In the genomic region with DNA sequence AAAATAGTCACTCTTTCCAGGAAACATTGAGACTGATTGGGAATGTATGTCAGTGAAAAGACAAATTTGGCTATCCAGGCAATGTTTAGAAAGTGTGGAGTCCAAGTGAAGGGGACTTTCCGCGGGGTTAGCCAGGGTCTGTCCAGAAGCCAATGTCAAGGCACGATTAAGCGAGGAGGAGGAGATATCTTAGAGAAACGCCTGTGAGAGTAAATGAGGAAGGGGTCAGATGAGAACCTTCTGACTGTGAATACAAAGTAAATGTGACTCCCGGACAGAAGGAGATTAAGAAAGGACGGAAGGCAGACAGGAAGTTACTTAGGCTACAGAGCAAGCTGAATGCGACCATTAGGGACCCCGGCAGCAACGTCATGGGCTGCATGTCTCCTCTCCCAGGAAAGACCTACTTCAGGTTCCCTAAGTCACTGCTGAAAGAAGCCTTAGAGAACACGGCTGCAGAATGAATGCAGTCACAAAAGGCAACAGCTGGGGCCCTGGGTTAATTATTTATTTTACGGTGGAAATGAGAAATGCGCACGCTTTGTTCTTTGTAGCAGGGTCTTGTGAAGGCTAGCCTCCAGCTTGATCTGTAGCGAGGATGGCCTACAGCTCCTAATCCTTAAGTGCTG, we compare ENCODE assay signal across 11 mouse cellular contexts. TPM values are rescaled to one million over a fixed set of nuclear protein-coding genes. Genes with fewer than 3 reads are reported as not detected.
DNase-seq lines count a peak whose midpoint lies in the region; ATAC-seq and TF ChIP-seq lines count a peak whose summit lies in the region.
"Had no signal": no experiment of that assay in that cellular context is flagged by ENCODE, and none has a peak within 500 bp of the region (broad histone marks: within the 10 kb centered on the region; RNA-seq: fewer than 3 reads in every experiment).

No protein-coding gene starts in this region.

- no peak overlapping the region for H3K4me2 ChIP-seq in midbrain, embryonic 14.5 days (ENCODE audit: low read length)
- H3K4me2 ChIP-seq in midbrain, postnatal 0 days (ENCODE audit: low read depth, low read length, poor library complexity, severe bottlenecking) = no peak overlapping the region
- H3K4me2 ChIP-seq in liver, embryonic 11.5 days = peak overlapping the region; percentile 39
- H3K4me2 ChIP-seq in stomach, postnatal 0 days (replicated peaks; ENCODE audit: low read depth) = peak overlapping the region; percentile 42

- no peak for TF ChIP-seq CTCF in midbrain, postnatal 0 days (IDR thresholded peaks at IDR 0.05)
- TF ChIP-seq CTCF in stomach, postnatal 0 days (IDR thresholded peaks at IDR 0.05; ENCODE audit: low read depth) = no peak

- WGBS in midbrain, embryonic 14.5 days = 64% methylated on average over 15 of the region's 15 CpGs
- WGBS in midbrain, postnatal 0 days = 65% methylated on average over 15 of the region's 15 CpGs
- WGBS in liver, embryonic 11.5 days = 47% methylated on average over 15 of the region's 15 CpGs
- 22% methylated on average over 15 of the region's 15 CpGs for WGBS in stomach, postnatal 0 days

- no peaks in the 10 kb centered on the region for H3K36me3 ChIP-seq in midbrain, embryonic 14.5 days (ENCODE audit: control insufficient read depth, insufficient read depth, low read length)
- H3K36me3 ChIP-seq in midbrain, postnatal 0 days (ENCODE audit: insufficient read depth, low read length) = no peaks in the 10 kb centered on the region
- H3K36me3 ChIP-seq in liver, embryonic 11.5 days (ENCODE audit: control insufficient read depth, insufficient read depth, low read length) = no peaks in the 10 kb centered on the region
- no peaks in the 10 kb centered on the region for H3K36me3 ChIP-seq in stomach, postnatal 0 days (ENCODE audit: control insufficient read depth, insufficient read depth, low read length)
- H3K36me3 ChIP-seq: midbrain, embryonic 10.5 days had no signal

- ATAC-seq in midbrain, embryonic 14.5 days (ENCODE audit: low FRiP score, low TSS enrichment) = no peak
- ATAC-seq in midbrain, postnatal 0 days (ENCODE audit: low FRiP score) = no peak
- no peak for ATAC-seq in liver, embryonic 11.5 days (replicated peaks; ENCODE audit: low FRiP score)
- ATAC-seq in stomach, postnatal 0 days (ENCODE audit: low FRiP score, low TSS enrichment) = peak; percentile 62
- no peak for ATAC-seq in inflammation-experienced regulatory T-cells, adult 6 months

- no peaks in the 10 kb centered on the region for H3K9me3 ChIP-seq in midbrain, embryonic 14.5 days (ENCODE audit: control insufficient read depth, low read length)
- no peaks in the 10 kb centered on the region for H3K9me3 ChIP-seq in midbrain, postnatal 0 days (ENCODE audit: low read length)
- no peaks in the 10 kb centered on the region for H3K9me3 ChIP-seq in liver, embryonic 11.5 days (ENCODE audit: control insufficient read depth, low read length)
- H3K9me3 ChIP-seq in stomach, postnatal 0 days (ENCODE audit: control insufficient read depth, low read length) = no peaks in the 10 kb centered on the region
- H3K9me3 ChIP-seq: midbrain, embryonic 10.5 days had no signal

- no peak overlapping the region for H3K4me3 ChIP-seq in midbrain, embryonic 14.5 days (replicated peaks; ENCODE audit: low read depth, low read length)
- no peak overlapping the region for H3K4me3 ChIP-seq in midbrain, postnatal 0 days (ENCODE audit: low read depth, low read length)
- no peak overlapping the region for H3K4me3 ChIP-seq in liver, embryonic 11.5 days (ENCODE audit: low read depth, low read length)
- H3K4me3 ChIP-seq in stomach, postnatal 0 days (ENCODE audit: low read depth, low read length) = no peak overlapping the region; the same call in 1 of the 2 replicates
- H3K4me3 ChIP-seq: midbrain, embryonic 10.5 days had no signal

- H3K27ac ChIP-seq in midbrain, embryonic 14.5 days (replicated peaks; ENCODE audit: low read depth, low read length) = no peak overlapping the region
- H3K27ac ChIP-seq in midbrain, postnatal 0 days (ENCODE audit: low read depth, low read length) = no peak overlapping the region
- H3K27ac ChIP-seq in liver, embryonic 11.5 days (ENCODE audit: low read depth, low read length) = no peak overlapping the region
- peak overlapping the region; percentile 46 for H3K27ac ChIP-seq in stomach, postnatal 0 days (replicated peaks)
- H3K27ac ChIP-seq: midbrain, embryonic 10.5 days had no signal

- DNase-seq in embryo, embryonic 11 days = peak; percentile 7
- no peak for DNase-seq in embryo, embryonic 9.5 days (ENCODE audit: extremely low spot score)
- DNase-seq in midbrain, embryonic 14.5 days = peak; percentile 23
- no peak for DNase-seq in midbrain, postnatal 0 days (ENCODE audit: low spot score)
- no peak for DNase-seq in liver, embryonic 11.5 days (ENCODE audit: low spot score)
- peak; percentile 38 for DNase-seq in stomach, postnatal 0 days (ENCODE audit: low spot score)
- no peak for DNase-seq in frontal cortex, postnatal 14 days (ENCODE audit: low spot score in 2 of 2)
- DNase-seq: adrenal gland, postnatal 14 days; cerebellum, adult 2 months had no signal

- no peak for TF ChIP-seq EP300 in stomach, postnatal 0 days (optimal IDR thresholded peaks at IDR 0.05)

- no peak overlapping the region for H3K9ac ChIP-seq in midbrain, embryonic 14.5 days (replicated peaks; ENCODE audit: low read length)
- H3K9ac ChIP-seq in midbrain, postnatal 0 days (replicated peaks; ENCODE audit: low read length, poor library complexity, severe bottlenecking) = no peak overlapping the region
- no peak overlapping the region for H3K9ac ChIP-seq in liver, embryonic 11.5 days (ENCODE audit: low read depth, low read length)
- peak overlapping the region; percentile 43; the same call in 1 of the 2 replicates for H3K9ac ChIP-seq in stomach, postnatal 0 days (ENCODE audit: low read length)

- H3K27me3 ChIP-seq in midbrain, embryonic 14.5 days (ENCODE audit: control insufficient read depth, insufficient read depth, low read length) = no peaks in the 10 kb centered on the region
- H3K27me3 ChIP-seq in midbrain, postnatal 0 days (ENCODE audit: insufficient read depth, low read length) = no peaks in the 10 kb centered on the region
- H3K27me3 ChIP-seq in liver, embryonic 11.5 days (replicated peaks; ENCODE audit: control insufficient read depth, insufficient read depth, low read length) = no peaks in the 10 kb centered on the region
- no peaks in the 10 kb centered on the region for H3K27me3 ChIP-seq in stomach, postnatal 0 days (ENCODE audit: control insufficient read depth, insufficient read depth, low read length)

- no peaks in the 10 kb centered on the region for H3K4me1 ChIP-seq in midbrain, embryonic 14.5 days (ENCODE audit: control insufficient read depth, insufficient read depth, low read length)
- no peaks in the 10 kb centered on the region for H3K4me1 ChIP-seq in midbrain, postnatal 0 days (ENCODE audit: insufficient read depth, low read length)
- 0 out of 2 replicates have a peak, but pooled peaks cover 4% of the 10 kb centered on the region for H3K4me1 ChIP-seq in liver, embryonic 11.5 days (replicated peaks; ENCODE audit: control insufficient read depth, insufficient read depth, low read length)
- 0 out of 2 replicates have a peak, but pooled peaks cover 4% of the 10 kb centered on the region for H3K4me1 ChIP-seq in stomach, postnatal 0 days (replicated peaks; ENCODE audit: control insufficient read depth, insufficient read depth)

RNA-seq across cellular contexts. Expression of a gene that starts 11.1 kb away (rescaled TPM):
- 25.8 and 26.8 TPM in 2 replicates for polyA plus RNA-seq in midbrain, embryonic 14.5 days (2014; fragmentation: Nextera tagmentation; extraction: Ambion mirVana)
- 50.7 and 58.1 TPM in 2 replicates for total RNA-seq in midbrain, postnatal 0 days (2014; rRNA removed)
- polyA plus RNA-seq in midbrain, postnatal 0 days (2015; fragmentation: Nextera tagmentation; extraction: Ambion mirVana) = 32.5 and 33.5 TPM in 2 replicates
- 8.7 and 10.2 TPM in 2 replicates for polyA plus RNA-seq in liver, embryonic 11.5 days (2014; fragmentation: Nextera tagmentation; extraction: Ambion mirVana)
- 28.7 and 29.9 TPM in 2 replicates for polyA plus RNA-seq in stomach, postnatal 0 days (2015; fragmentation: Nextera tagmentation; extraction: Ambion mirVana)
- 1 to 10 TPM; 5.1 to 8.3 (median 8.1) TPM for polyA plus RNA-seq in inflammation-experienced regulatory T-cells, adult 6 months (2017; shearing (Covaris generic))

RNA-seq across cellular contexts. Expression of a gene that starts 28.1 kb away (rescaled TPM):
- polyA plus RNA-seq in midbrain, embryonic 14.5 days (2014; fragmentation: Nextera tagmentation; extraction: Ambion mirVana) = 7.2 and 12.5 TPM in 2 replicates
- total RNA-seq in midbrain, postnatal 0 days (2014; rRNA removed) = 38.5 and 42.0 TPM in 2 replicates
- 3.3 and 4.1 TPM in 2 replicates for polyA plus RNA-seq in midbrain, postnatal 0 days (2015; fragmentation: Nextera tagmentation; extraction: Ambion mirVana)
- polyA plus RNA-seq in liver, embryonic 11.5 days (2014; fragmentation: Nextera tagmentation; extraction: Ambion mirVana) = 4.7 and 4.9 TPM in 2 replicates
- polyA plus RNA-seq in stomach, postnatal 0 days (2015; fragmentation: Nextera tagmentation; extraction: Ambion mirVana) = 3.0 and 3.5 TPM in 2 replicates
- polyA plus RNA-seq in inflammation-experienced regulatory T-cells, adult 6 months (2017; shearing (Covaris generic)) = 10 to 100 TPM; 10.5 to 12.3 (median 11.7) TPM

Comparison
In these comparisons a context has a peak if more than half of its experiments do, and no peak if none do; other contexts are left out.
1. DNase-seq: peak in embryo, embryonic 11 days (single experiment), midbrain, embryonic 14.5 days (single experiment) and stomach, postnatal 0 days (single experiment); none in embryo, embryonic 9.5 days (single experiment), midbrain, postnatal 0 days (single experiment), liver, embryonic 11.5 days (single experiment) and frontal cortex, postnatal 14 days (0 of 2).
2. H3K4me2 ChIP-seq: peak in liver, embryonic 11.5 days (single experiment) and stomach, postnatal 0 days (single experiment); none in midbrain, embryonic 14.5 days (single experiment) and midbrain, postnatal 0 days (single experiment).